Mouse (Mus musculus): ENCODE data around the gene Icmt. TPM values are rescaled to one million over a fixed set of nuclear protein-coding genes. Genes with fewer than 3 reads are reported as not detected.
A peak's percentile ranks its signal among the peaks of the same experiment; 100 is the strongest.

Icmt gene
- polyA plus RNA-seq, 1 experiment from 2014 or later, result 7.9 TPM

- Histone ChIP-seq H3K9me3 (replicated peaks) (no peaks in the 10 kb centered on the region), H3K27me3 (no peaks in the 10 kb centered on the region; the same call in 1 of the 2 replicates), H3K27ac (no peak overlapping the region), H3K4me2 (no peak overlapping the region), H3K4me1 (replicated peaks) (no peaks in the 10 kb centered on the region), H3K9ac (no peak overlapping the region), H3K4me3 (replicated peaks) (no peak overlapping the region), H3K36me3 (peaks cover 57% of the 10 kb centered on the region)
- ATAC-seq (ENCODE audit: low read depth) (no peak), DNase-seq (no peak)
- WGBS (ENCODE audit: insufficient replicate concordance), result 82% methylated on average over 6 of the region's 6 CpGs
Observed at GRCm38 (mm10) chr4:152304685-152305084, 7.7 kb downstream of the Icmt start.

- Histone ChIP-seq H3K27me3 (peaks cover 12% of the 10 kb centered on the region), H3K4me1 (replicated peaks) (no peaks in the 10 kb centered on the region), H3K36me3 (peaks cover 44% of the 10 kb centered on the region), H3K9ac (no peak overlapping the region), H3K4me2 (no peak overlapping the region), H3K9me3 (replicated peaks) (no peaks in the 10 kb centered on the region), H3K4me3 (replicated peaks) (no peak overlapping the region), H3K27ac (no peak overlapping the region)
- 61% methylated on average over 6 of the region's 6 CpGs for WGBS (ENCODE audit: insufficient replicate concordance)
- ATAC-seq (ENCODE audit: low read depth), result no peak
- no peak for DNase-seq
Observed at GRCm38 (mm10) chr4:152305991-152306390, 9.0 kb downstream of the Icmt start.

DNA sequence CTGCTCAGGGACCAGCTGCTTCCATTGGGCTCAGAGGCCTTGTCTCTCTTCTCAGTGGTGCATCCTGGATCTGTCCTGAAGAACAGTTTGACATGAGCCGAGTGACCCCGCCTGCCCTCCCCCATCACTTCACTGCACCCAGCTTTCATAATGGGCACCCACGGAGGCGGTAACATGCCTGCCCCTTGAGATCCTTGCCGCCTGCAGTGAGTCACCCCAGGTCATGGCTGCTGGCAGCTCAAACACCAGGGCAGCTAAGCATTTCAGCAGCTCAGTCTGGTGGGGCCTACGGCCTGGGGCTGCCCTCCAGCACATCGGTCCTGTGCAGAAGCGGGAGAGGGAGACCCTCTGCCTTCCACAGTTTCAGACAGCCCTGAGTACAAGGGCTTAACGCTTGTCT lies 10.5 kb downstream of the Icmt start:
- H3K9ac ChIP-seq, result no peak overlapping the region
- ATAC-seq (ENCODE audit: low read depth) (no peak), DNase-seq (no peak)
- H3K4me3 ChIP-seq (replicated peaks), result no peak overlapping the region
- WGBS (ENCODE audit: insufficient replicate concordance), result 79% methylated on average over 9 of the region's 9 CpGs
- no peak overlapping the region for H3K27ac ChIP-seq
- H3K27me3 ChIP-seq, result peaks cover 28% of the 10 kb centered on the region
- H3K4me2 ChIP-seq, result no peak overlapping the region
- peaks cover 7% of the 10 kb centered on the region for H3K4me1 ChIP-seq (replicated peaks)
- H3K9me3 ChIP-seq (replicated peaks), result no peaks in the 10 kb centered on the region
- peaks cover 31% of the 10 kb centered on the region for H3K36me3 ChIP-seq

GRCm38 (mm10) chr4:152312186-152312585 lies 15.2 kb downstream of the Icmt start:
- Histone ChIP-seq H3K36me3 (no peaks in the 10 kb centered on the region; the same call in 1 of the 2 replicates), H3K4me1 (replicated peaks) (peaks cover 22% of the 10 kb centered on the region), H3K27ac (no peak overlapping the region), H3K4me3 (replicated peaks) (peak overlapping the region; percentile 31; the same call in 1 of the 2 replicates), H3K27me3 (peaks cover 74% of the 10 kb centered on the region), H3K9me3 (replicated peaks) (no peaks in the 10 kb centered on the region), H3K4me2 (peak overlapping the region; percentile 56), H3K9ac (no peak overlapping the region)
- DNase-seq (no peak), ATAC-seq (ENCODE audit: low read depth) (0 out of 2 replicates have a peak, but pooled peaks have one; percentile 6)
- 2% methylated on average over 14 of the region's 14 CpGs for WGBS (ENCODE audit: insufficient replicate concordance)

DNA sequence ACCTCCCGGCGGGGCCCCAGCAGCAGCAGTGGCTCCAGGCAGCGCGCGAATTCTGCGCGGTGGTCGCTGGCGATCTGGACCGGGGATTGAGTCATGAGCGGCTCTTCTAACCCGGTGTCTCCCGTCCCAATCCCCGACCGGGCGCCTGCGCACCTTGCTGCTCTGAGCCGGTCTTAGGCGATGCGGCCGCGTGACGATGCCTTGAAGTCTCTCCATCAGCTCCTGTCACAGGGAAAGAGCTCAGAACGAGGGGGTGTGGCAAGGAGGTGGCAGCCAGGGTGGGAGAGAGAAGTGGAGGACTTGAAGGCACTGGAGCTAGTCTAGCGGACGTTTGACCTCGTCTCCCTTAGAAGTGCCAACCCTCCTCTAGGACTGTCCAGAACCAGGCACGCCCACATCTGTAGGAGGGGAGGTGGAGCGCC lies 16.2 kb downstream of the Icmt start:
- peak overlapping the region; percentile 56 for H3K4me2 ChIP-seq
- H3K36me3 ChIP-seq, result no peaks in the 10 kb centered on the region; the same call in 1 of the 2 replicates
- no peak overlapping the region for H3K9ac ChIP-seq
- ATAC-seq (ENCODE audit: low read depth) (no peak), DNase-seq (no peak)
- no peak overlapping the region for H3K27ac ChIP-seq
- WGBS (ENCODE audit: insufficient replicate concordance), result 1% methylated on average over 29 of the region's 29 CpGs
- H3K9me3 ChIP-seq (replicated peaks), result no peaks in the 10 kb centered on the region
- H3K27me3 ChIP-seq, result peaks cover 85% of the 10 kb centered on the region
- H3K4me1 ChIP-seq (replicated peaks), result peaks cover 22% of the 10 kb centered on the region
- H3K4me3 ChIP-seq (replicated peaks), result peak overlapping the region; percentile 31

DNA sequence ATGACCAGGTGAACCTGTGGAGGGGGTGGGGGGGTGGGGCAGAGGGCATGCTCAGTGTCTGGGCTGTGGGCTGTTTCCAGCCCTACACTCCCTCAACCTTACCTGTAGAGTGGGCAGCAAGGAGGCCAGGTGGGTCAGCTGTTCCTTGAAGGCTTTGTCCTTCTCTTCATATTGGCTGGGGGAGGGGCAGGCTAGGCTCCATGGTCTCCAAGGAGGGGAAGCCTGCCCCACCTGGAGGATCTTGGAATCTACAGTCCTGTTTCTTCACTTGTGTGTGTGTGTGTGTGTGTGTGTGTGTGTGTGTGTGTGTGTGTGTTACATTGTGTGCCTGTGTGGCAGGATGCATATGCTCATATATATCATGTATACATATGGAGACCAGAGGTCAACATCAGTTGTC lies 16.9 kb downstream of the Icmt start:
- Histone ChIP-seq H3K9me3 (replicated peaks) (no peaks in the 10 kb centered on the region), H3K27me3 (peaks cover 92% of the 10 kb centered on the region), H3K9ac (no peak overlapping the region), H3K27ac (no peak overlapping the region), H3K4me3 (replicated peaks) (no peak overlapping the region), H3K36me3 (no peaks in the 10 kb centered on the region), H3K4me1 (replicated peaks) (peaks cover 29% of the 10 kb centered on the region), H3K4me2 (no peak overlapping the region)
- ATAC-seq (ENCODE audit: low read depth) (no peak), DNase-seq (no peak)

GRCm38 (mm10) chr4:152315498-152316213 lies 18.6 kb downstream of the Icmt start:
- Histone ChIP-seq H3K9ac (no peak overlapping the region), H3K27me3 (peaks cover 84% of the 10 kb centered on the region), H3K4me1 (replicated peaks) (peaks cover 29% of the 10 kb centered on the region), H3K9me3 (replicated peaks) (no peaks in the 10 kb centered on the region), H3K36me3 (no peaks in the 10 kb centered on the region), H3K4me3 (replicated peaks) (peak overlapping the region; percentile 12; the same call in 1 of the 2 replicates), H3K27ac (no peak overlapping the region), H3K4me2 (peak overlapping the region; percentile 44)
- ATAC-seq (ENCODE audit: low read depth) (no peak), DNase-seq (no peak)
- 2% methylated on average over 43 of the region's 43 CpGs for WGBS (ENCODE audit: insufficient replicate concordance)

- H3K36me3 ChIP-seq, result no peaks in the 10 kb centered on the region
- H3K9me3 ChIP-seq (replicated peaks), result no peaks in the 10 kb centered on the region
- H3K4me2 ChIP-seq, result no peak overlapping the region
- no peak overlapping the region for H3K4me3 ChIP-seq (replicated peaks)
- ATAC-seq (ENCODE audit: low read depth), result no peak
- H3K27me3 ChIP-seq, result peaks cover 65% of the 10 kb centered on the region
- no peak overlapping the region for H3K27ac ChIP-seq
- H3K9ac ChIP-seq, result no peak overlapping the region
- no peak for DNase-seq
- 70% methylated on average over 6 of the region's 6 CpGs for WGBS (ENCODE audit: insufficient replicate concordance)
- peaks cover 21% of the 10 kb centered on the region for H3K4me1 ChIP-seq (replicated peaks)
Observed at GRCm38 (mm10) chr4:152317631-152318033, 20.6 kb downstream of the Icmt start.

DNA sequence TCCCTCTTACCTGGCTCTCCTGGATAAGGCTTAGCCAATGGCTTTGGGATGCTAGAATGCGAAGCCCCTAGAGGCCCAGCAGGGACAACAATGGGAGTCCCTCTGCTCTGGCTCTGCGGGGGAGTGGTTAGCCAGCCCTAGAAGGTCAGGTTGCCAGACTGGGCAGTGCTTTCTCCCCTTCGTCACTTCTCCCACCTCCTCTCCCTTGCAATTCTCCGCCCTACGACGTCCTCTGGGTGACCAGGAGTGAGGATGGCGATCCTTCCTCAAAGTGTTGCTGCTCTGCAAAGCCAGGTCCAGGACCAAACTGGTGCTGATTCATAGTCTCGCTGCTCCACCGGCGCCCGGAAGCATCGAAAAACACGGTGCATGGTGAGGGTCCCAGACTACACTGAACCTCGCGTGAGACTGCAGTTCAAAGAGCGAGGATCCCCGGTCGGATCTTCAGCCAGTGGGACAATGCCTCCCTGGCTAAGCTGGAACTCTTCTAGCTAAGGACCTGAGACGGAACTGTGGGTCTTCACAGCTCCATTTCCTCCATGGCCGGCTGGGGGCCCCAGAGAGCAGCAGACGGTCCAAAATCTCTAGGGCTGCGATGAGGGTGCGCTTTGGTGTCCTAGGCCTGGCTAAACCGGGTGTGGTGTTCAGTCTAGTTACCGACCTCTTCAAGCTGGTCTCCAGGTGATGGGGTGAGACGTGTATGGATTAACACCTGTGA lies 21.6 kb downstream of the Icmt start, which contains the start of gene Rnf207:
Rnf207 (minus strand) TSS at position 477 of the 718 bp plus-strand sequence.
- Histone ChIP-seq H3K4me2 (peak within 1 kb of the TSS; percentile 49), H3K27me3 (peaks cover 54% of the 10 kb centered on the region), H3K36me3 (no peaks in the 10 kb centered on the region), H3K9me3 (replicated peaks) (no peaks in the 10 kb centered on the region), H3K27ac (no peak within 1 kb of the TSS), H3K9ac (0 out of 2 replicates have a peak within 1 kb of the TSS, but pooled peaks have one; percentile 17), H3K4me1 (replicated peaks) (peaks cover 11% of the 10 kb centered on the region), H3K4me3 (replicated peaks) (0 out of 2 replicates have a peak within 1 kb of the TSS, but pooled peaks have one; percentile 29)
- peak; percentile 37 for DNase-seq
- WGBS (ENCODE audit: insufficient replicate concordance), result 6% methylated on average over 26 of the region's 26 CpGs
- no peak for ATAC-seq (ENCODE audit: low read depth)

GRCm38 (mm10) chr4:152321464-152321863 lies 24.4 kb downstream of the Icmt start:
- DNase-seq, result no peak

GRCm38 (mm10) chr4:152324641-152325562 lies 27.9 kb downstream of the Icmt start:
- Histone ChIP-seq H3K4me3 (replicated peaks) (peak overlapping the region; percentile 84), H3K4me2 (peak overlapping the region; percentile 91), H3K27ac (no peak overlapping the region), H3K9me3 (replicated peaks) (no peaks in the 10 kb centered on the region), H3K27me3 (no peaks in the 10 kb centered on the region), H3K4me1 (replicated peaks) (peaks cover 40% of the 10 kb centered on the region), H3K36me3 (peaks cover 25% of the 10 kb centered on the region), H3K9ac (peak overlapping the region; percentile 52)
- no peak for DNase-seq
- peak; percentile 46 for ATAC-seq (ENCODE audit: low read depth)
- WGBS (ENCODE audit: insufficient replicate concordance), result 43% methylated on average over 16 of the region's 16 CpGs

More at GRCm38 (mm10) chr4:152321464-152321863, 24.4 kb downstream of the Icmt start:
- no peak overlapping the region for H3K27ac ChIP-seq
- 50% methylated on average over 5 of the region's 5 CpGs for whole genome bisulfite sequencing (ENCODE audit: insufficient replicate concordance)
- no peaks in the 10 kb centered on the region for H3K9me3 ChIP-seq (replicated peaks)
- H3K4me2 ChIP-seq, result no peak overlapping the region
- H3K36me3 ChIP-seq, result no peaks in the 10 kb centered on the region
- H3K4me3 ChIP-seq (replicated peaks), result no peak overlapping the region
- ATAC-seq (ENCODE audit: low read depth), result no peak
- no peak overlapping the region for H3K9ac ChIP-seq
- peaks cover 19% of the 10 kb centered on the region for H3K4me1 ChIP-seq (replicated peaks)
- peaks cover 26% of the 10 kb centered on the region for H3K27me3 ChIP-seq

All from liver, embryonic 13.5 days (tissue).